Mouse (Mus musculus) kidney, adult 2 months (tissue): ENCODE data around the gene Robo3. TPM values are rescaled to one million over a fixed set of nuclear protein-coding genes. Genes with fewer than 3 reads are reported as not detected.

Source experiments
- DNase-seq: peaks from one replicate; pipeline ENCODE4 v3.0.0; 2021
- H3K27ac ChIP-seq: fragments of 200-500 bp; 2 replicates; pipeline ENCODE4 v1.5.1; 2012; ENCODE audit warnings: low read depth, low read length, control low read depth, inconsistent platforms; ENCODE audit not compliant: insufficient read depth
- H3K27me3 ChIP-seq: fragments of 200-500 bp; replicated peaks from 2 replicates; pipeline ENCODE4 v1.6.1; 2012; ENCODE audit warnings: mild to moderate bottlenecking, moderate library complexity, low read length, inconsistent platforms; ENCODE audit not compliant: control insufficient read depth, insufficient read depth
- H3K36me3 ChIP-seq: fragments of 200-500 bp; 2 replicates; pipeline ENCODE4 v1.6.1; 2012; ENCODE audit warnings: mild to moderate bottlenecking, moderate library complexity, low read length, inconsistent platforms; ENCODE audit not compliant: control insufficient read depth, insufficient read depth
- H3K4me1 ChIP-seq: fragments of 200-500 bp; 2 replicates; pipeline ENCODE4 v1.6.1; 2011; ENCODE audit warnings: low read length; ENCODE audit not compliant: control insufficient read depth, insufficient read depth
- H3K4me3 ChIP-seq: fragments of 200-500 bp; 2 replicates; pipeline ENCODE4 v1.5.1; 2011; ENCODE audit warnings: mild to moderate bottlenecking, low read depth, low read length, control low read depth; ENCODE audit not compliant: insufficient read depth
- CTCF ChIP-seq: fragments of 200-500 bp; conservative IDR thresholded peaks from 2 replicates; pipeline ENCODE4 v1.5.1; 2011; ENCODE audit warnings: low read depth, mild to moderate bottlenecking, control low read depth, low read length, moderate library complexity, mixed read lengths; ENCODE audit not compliant: insufficient read depth, insufficient read length
- POLR2A ChIP-seq: fragments of 200-500 bp; IDR thresholded peaks from one replicate; pipeline ENCODE4 v1.6.1; 2011; ENCODE audit warnings: low read depth, low read length, control low read depth
- WGBS: fragments of 180-500 bp; shearing (Covaris S2); methylation state at CpG from one replicate; pipeline ENCODE4 v1.1.7; 2018; 5-methylcytosine and 5-hydroxymethylcytosine counted together
- polyA plus RNA-seq: library from polyadenylated mRNA; depleted of rRNA; stranded (reverse); fragments of >200 nt; gene quantifications from 2 replicates; pipeline ENCODE4 v1.2.3, GENCODE M21; 2012; rRNA removed

Gene Robo3
- polyA plus RNA-seq, 1 experiment = 14.4 TPM

DNA sequence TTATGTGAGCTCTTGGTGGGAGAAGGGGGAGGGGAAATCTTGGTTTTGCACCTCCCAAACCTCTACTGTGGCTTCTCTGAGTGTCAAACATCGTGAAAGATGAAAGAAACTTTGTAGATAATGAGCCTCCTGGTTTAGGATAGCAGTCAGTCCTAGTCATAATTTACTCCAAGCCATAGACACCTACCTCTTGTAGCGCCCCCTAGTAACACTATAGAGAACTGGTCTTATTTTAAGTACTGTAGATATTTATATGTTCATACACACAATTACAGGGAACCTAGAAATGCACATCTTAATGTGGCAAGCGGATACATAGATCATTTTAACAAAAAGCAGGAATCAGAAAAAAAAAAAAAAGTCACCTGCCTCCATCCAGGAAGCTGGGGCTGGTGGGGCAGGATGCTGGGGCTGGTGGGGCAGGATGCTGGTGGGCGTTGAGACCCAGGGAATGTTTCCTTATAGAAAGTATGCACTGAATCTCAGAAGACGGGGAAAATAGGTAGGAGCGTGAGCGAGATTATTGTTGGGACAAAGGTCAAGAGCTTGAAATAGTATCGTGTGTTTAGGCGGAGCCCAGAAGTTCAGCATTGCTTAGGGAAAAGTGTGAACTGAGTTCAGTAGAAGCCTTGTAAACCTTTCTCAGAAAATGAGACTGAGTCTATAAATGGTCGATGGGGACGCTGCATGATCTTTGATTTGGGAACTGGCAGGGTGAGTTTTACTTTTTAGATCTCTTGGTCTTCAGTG, 64.8 kb downstream of the Robo3 start:
- no peaks in the 10 kb centered on the region for H3K27me3 ChIP-seq
- H3K36me3 ChIP-seq = no peaks in the 10 kb centered on the region
- H3K27ac ChIP-seq = peak overlapping the region; percentile 93
- 49% methylated on average over 11 of the region's 11 CpGs for WGBS
- DNase-seq = peak; percentile 30
- no peak overlapping the region for H3K4me3 ChIP-seq
- H3K4me1 ChIP-seq = no peaks in the 10 kb centered on the region
- TF ChIP-seq CTCF = no peak

DNA sequence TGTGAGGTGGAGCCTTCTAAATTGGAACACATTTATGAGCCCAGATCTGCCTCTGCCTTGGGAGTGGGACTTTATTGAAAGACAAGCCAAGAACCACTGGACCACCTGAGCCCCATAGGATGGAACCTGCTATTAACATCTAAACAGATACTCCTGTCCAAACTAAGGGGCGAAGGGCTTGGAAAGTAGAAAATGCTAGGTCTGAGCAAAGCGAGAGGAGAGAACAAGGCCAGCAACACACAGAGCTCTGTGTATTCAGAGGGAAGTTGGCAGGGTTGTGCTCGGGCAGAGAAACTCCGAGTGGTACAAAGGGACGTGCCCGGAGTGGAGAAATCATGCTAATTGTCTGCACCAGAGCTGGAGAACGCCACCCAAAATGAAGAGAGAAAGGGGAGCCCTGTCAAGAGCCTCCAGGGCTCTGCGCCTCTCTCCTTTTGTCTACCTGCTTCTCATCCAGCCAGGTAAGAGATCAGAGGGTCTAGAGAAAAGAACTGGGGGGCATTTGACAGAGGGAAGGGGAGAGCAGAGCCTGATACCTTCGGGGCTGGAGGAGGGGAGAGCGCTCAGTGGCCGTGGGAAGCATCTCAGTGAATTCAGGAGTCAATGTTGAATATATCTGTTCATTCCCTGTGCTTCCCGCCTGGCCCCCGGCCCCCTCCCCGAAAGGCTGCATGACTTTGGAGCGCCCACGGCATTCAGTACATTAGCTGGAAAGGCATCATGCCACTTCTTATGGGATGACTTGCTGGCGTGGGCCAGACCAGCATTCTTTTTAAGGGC, 65.6 kb downstream of the Robo3 start, which contains the start of gene Hepacam:
Hepacam (plus strand) TSS at position 51 of the 780 bp plus-strand sequence.
- Histone ChIP-seq H3K27ac (peak within 1 kb of the TSS; percentile 17; the same call in 1 of the 2 replicates), H3K27me3 (no peaks in the 10 kb centered on the region), H3K4me1 (peaks cover 4% of the 10 kb centered on the region; the same call in 1 of the 2 replicates), H3K36me3 (no peaks in the 10 kb centered on the region), H3K4me3 (no peak within 1 kb of the TSS)
- TF ChIP-seq CTCF (no peak), POLR2A (no peak)
- 90% methylated on average over 17 of the region's 17 CpGs for WGBS
- DNase-seq = no peak

DNA sequence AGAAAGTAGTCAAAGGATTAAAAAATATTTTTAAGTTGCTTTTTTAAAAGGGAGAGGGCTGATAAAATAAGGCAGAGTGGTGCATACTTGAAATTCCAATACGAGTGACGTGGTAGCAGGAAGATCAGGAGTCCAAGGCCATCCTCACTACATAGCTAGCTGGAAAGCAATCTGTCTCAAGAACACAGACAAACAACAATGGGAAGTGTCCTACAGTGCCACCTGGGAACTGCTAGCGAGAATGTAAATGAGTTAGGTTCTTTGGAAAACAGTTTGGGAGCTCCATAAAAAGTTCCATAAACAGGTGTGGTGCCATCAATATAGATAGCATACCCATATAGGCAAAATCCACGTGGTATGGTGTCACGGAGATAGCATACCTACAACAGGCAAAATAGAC, 67.3 kb downstream of the Robo3 start:
- no peaks in the 10 kb centered on the region for H3K36me3 ChIP-seq
- H3K27ac ChIP-seq = peak overlapping the region; percentile 23; the same call in 1 of the 2 replicates
- peak; percentile 59 for DNase-seq
- WGBS = 51% methylated on average over 5 of the region's 5 CpGs
- no peak for TF ChIP-seq CTCF
- no peak for TF ChIP-seq POLR2A
- peaks cover 4% of the 10 kb centered on the region; the same call in 1 of the 2 replicates for H3K4me1 ChIP-seq
- H3K27me3 ChIP-seq = no peaks in the 10 kb centered on the region
- H3K4me3 ChIP-seq = no peak overlapping the region

Other genes starting within 250 kb of the Robo3 start
- 3.4 and 4.2 TPM in 2 replicates for gene Tmem218, start 225.0 kb downstream of the Robo3 start, polyA plus RNA-seq
- gene Slc37a2, start 177.5 kb downstream of the Robo3 start, polyA plus RNA-seq = 2.5 and 2.6 TPM in 2 replicates
- 0.64 TPM in 2 replicates for gene Ccdc15, start 84.8 kb downstream of the Robo3 start, polyA plus RNA-seq
- gene Hepacam, start 65.9 kb downstream of the Robo3 start, polyA plus RNA-seq = 0.03 and 0.09 TPM in 2 replicates
- gene Robo4, start 31.3 kb downstream of the Robo3 start, polyA plus RNA-seq = 25.4 and 27.6 TPM in 2 replicates
- 12.1 and 15.7 TPM in 2 replicates for gene Msantd2, start 56.1 kb upstream of the Robo3 start, polyA plus RNA-seq
- 54.9 and 55.5 TPM in 2 replicates for gene Esam, start 94.8 kb upstream of the Robo3 start, polyA plus RNA-seq
- gene Vsig2, start 106.0 kb upstream of the Robo3 start, polyA plus RNA-seq = 7.6 and 9.1 TPM in 2 replicates
- gene Nrgn, start 119.7 kb upstream of the Robo3 start, polyA plus RNA-seq = 4.7 and 7.7 TPM in 2 replicates
- gene Siae, start 122.5 kb upstream of the Robo3 start, polyA plus RNA-seq = 17.8 and 18.3 TPM in 2 replicates
- gene Spa17, start 180.5 kb upstream of the Robo3 start, polyA plus RNA-seq = 3.1 and 3.5 TPM in 2 replicates
- 34.6 and 34.8 TPM in 2 replicates for gene Tbrg1, start 224.1 kb upstream of the Robo3 start, polyA plus RNA-seq
- not detected in 2 replicates for gene Panx3, start 236.0 kb upstream of the Robo3 start, polyA plus RNA-seq